Mouse (Mus musculus) Patski (cell line): ENCODE results near the gene Ect2. TPM values are rescaled to one million over a fixed set of nuclear protein-coding genes. Genes with fewer than 3 reads are reported as not detected.

ENCODE experiments used
- ATAC-seq: fragments of 100-300 bp; one replicate; pipeline ENCODE4 v1.8.0; 2021
- CTCF ChIA-PET: fragments of 350-600 bp; sonication (Branson Sonifier 250); formaldehyde crosslinking; loops from one replicate; lab custom pipeline; 2022; ENCODE audit warnings: inconsistent platforms; lab: Charles Lee
- POLR2A ChIA-PET: fragments of 350-600 bp; sonication (Branson Sonifier 250); formaldehyde crosslinking; loops from one replicate; lab custom pipeline; 2022; ENCODE audit warnings: antibody characterized with exemption, inconsistent platforms; lab: Charles Lee
- DNase-seq: peaks from one replicate; pipeline ENCODE4 v3.0.0-alpha.2; 2011; ENCODE audit warnings: low read depth, low spot score
- H3K27me3 ChIP-seq: fragments of 371-371 bp; one replicate; pipeline ENCODE4 v1.5.1; 2021
- CTCF ChIP-seq: fragments of 100-300 bp; IDR thresholded peaks from one replicate; pipeline ENCODE4 v1.5.1; 2021
- in situ Hi-C: fragments of 300-500 bp; cut with MboI; formaldehyde crosslinking; loops from 3 replicates; pipeline ENCODE4 v1.11.1; 2018; ENCODE audit warnings: low pct_unique_long_range_greater_than_20kb, mixed read lengths
- polyA plus RNA-seq: library from polyadenylated mRNA; unstranded; gene quantifications from one replicate; pipeline ENCODE4 v1.2.3, GENCODE M21; 2021

Gene Ect2
- polyA plus RNA-seq = 110 TPM

- in situ Hi-C loops = no loop called here
- DNase-seq = peak; percentile 100
- H3K27me3 ChIP-seq = no peaks in the 10 kb centered on the region
- peak; percentile 95 for ATAC-seq
- CTCF ChIA-PET = interaction anchor here (0.9 to 6.2 kb wide), 5 partner anchors 11 to 35 kb away, joined by 3 to 56 read pairs (median 5); partner anchors contain the start of gene Nceh1
- no peak for TF ChIP-seq CTCF
- POLR2A ChIA-PET = interaction anchor here (1.0 to 1.2 kb wide), 4 partner anchors 9 to 23 kb away, joined by 3 read pairs; no protein-coding TSS in a partner anchor
Measured at GRCm38 (mm10) chr3:27153701-27154209, at the start of gene Ect2. TSS of gene Ect2 (minus strand) at chr3:27153878.

- no peak for TF ChIP-seq CTCF
- DNase-seq (no peak), ATAC-seq (no peak)
- H3K27me3 ChIP-seq = no peaks in the 10 kb centered on the region
- ChIA-PET POLR2A (no interaction called here), CTCF (interaction anchor here (1.0 to 3.3 kb wide), 6 partner anchors 8 to 50 kb away, joined by 3 to 12 read pairs (median 4); partner anchors contain the start of gene Nceh1)
- in situ Hi-C loops = no loop called here
Measured at GRCm38 (mm10) chr3:27201728-27202411, 48.2 kb upstream of the Ect2 start.

GRCm38 (mm10) chr3:27199120-27199519 lies 45.4 kb upstream of the Ect2 start:
- no peaks in the 10 kb centered on the region for H3K27me3 ChIP-seq
- in situ Hi-C loops = no loop called here
- POLR2A ChIA-PET = no interaction called here
- no peak for TF ChIP-seq CTCF
- no peak for ATAC-seq
- CTCF ChIA-PET = interaction anchor here (1.0 to 2.8 kb wide), 3 partner anchors 8 to 38 kb away, joined by 3 to 10 read pairs (median 4); no protein-coding TSS in a partner anchor
- no peak for DNase-seq

- DNase-seq (no peak), ATAC-seq (peak; percentile 27)
- in situ Hi-C loops = no loop called here
- ChIA-PET POLR2A (no interaction called here), CTCF (interaction anchor here (0.9 to 2.8 kb wide), 4 partner anchors 9 to 23 kb away, joined by 3 to 10 read pairs (median 4); partner anchors contain the start of gene Nceh1)
- no peaks in the 10 kb centered on the region for H3K27me3 ChIP-seq
- TF ChIP-seq CTCF = no peak
Measured at GRCm38 (mm10) chr3:27197816-27198215, 44.1 kb upstream of the Ect2 start.

GRCm38 (mm10) chr3:27196529-27196928 lies 42.9 kb upstream of the Ect2 start:
- no peak for DNase-seq
- no peak for TF ChIP-seq CTCF
- POLR2A ChIA-PET = no interaction called here
- CTCF ChIA-PET = interaction anchor here (1.0 to 2.8 kb wide), 5 partner anchors 11 to 43 kb away, joined by 3 to 14 read pairs (median 4); partner anchors contain the start of gene Nceh1
- ATAC-seq = no peak
- in situ Hi-C loops = no loop called here
- no peaks in the 10 kb centered on the region for H3K27me3 ChIP-seq

GRCm38 (mm10) chr3:27195573-27196227 lies 42.0 kb upstream of the Ect2 start:
- DNase-seq = no peak

GRCm38 (mm10) chr3:27195153-27195552 lies 41.5 kb upstream of the Ect2 start:
- ChIA-PET POLR2A (interaction anchor here (0.6 to 3.2 kb wide), 6 partner anchors 8 to 42 kb away, joined by 3 to 20 read pairs (median 4); partner anchors contain the start of gene Nceh1), CTCF (interaction anchor here (0.8 to 2.2 kb wide), 6 partner anchors 8 to 44 kb away, joined by 3 to 14 read pairs (median 4); partner anchors contain the start of gene Nceh1)
- in situ Hi-C loops = no loop called here
- TF ChIP-seq CTCF = no peak
- DNase-seq (no peak), ATAC-seq (peak; percentile 41)
- H3K27me3 ChIP-seq = no peaks in the 10 kb centered on the region

More at GRCm38 (mm10) chr3:27195573-27196227, 42.0 kb upstream of the Ect2 start:
- in situ Hi-C loops = no loop called here
- no peaks in the 10 kb centered on the region for H3K27me3 ChIP-seq
- TF ChIP-seq CTCF = no peak
- CTCF ChIA-PET = interaction anchor here (0.8 to 2.2 kb wide), 6 partner anchors 8 to 43 kb away, joined by 3 to 14 read pairs (median 4); partner anchors contain the start of gene Nceh1
- ATAC-seq = peak; percentile 7
- POLR2A ChIA-PET = interaction anchor here (0.8 to 3.2 kb wide), 3 partner anchors 10 to 14 kb away, joined by 3 to 20 read pairs (median 4); partner anchors contain the start of gene Nceh1

- peak; percentile 68 for ATAC-seq
- TF ChIP-seq CTCF = no peak
- POLR2A ChIA-PET = interaction anchor here (0.6 to 3.2 kb wide), 4 partner anchors 10 to 238 kb away, joined by 3 to 20 read pairs (median 3); partner anchors contain the start of gene Nceh1
- CTCF ChIA-PET = interaction anchor here (0.7 to 21.2 kb wide), 6 partner anchors 10 to 55 kb away, joined by 3 to 272 read pairs (median 4); partner anchors contain the start of gene Nceh1
- no peaks in the 10 kb centered on the region for H3K27me3 ChIP-seq
- DNase-seq = peak; percentile 98
- in situ Hi-C loops = no loop called here
Measured at GRCm38 (mm10) chr3:27193844-27194317, 40.2 kb upstream of the Ect2 start.

GRCm38 (mm10) chr3:27191856-27192255 lies 38.2 kb upstream of the Ect2 start:
- CTCF ChIA-PET = interaction anchor here (3.8 to 21.2 kb wide), 2 partner anchors 9 to 40 kb away, joined by 14 to 272 read pairs; partner anchors contain the start of gene Nceh1
- DNase-seq (no peak), ATAC-seq (no peak)
- in situ Hi-C loops = no loop called here
- TF ChIP-seq CTCF = no peak
- POLR2A ChIA-PET = no interaction called here
- no peaks in the 10 kb centered on the region for H3K27me3 ChIP-seq
